Mouse (Mus musculus) heart, adult 2 months (tissue): ENCODE measurements around the gene Srgap2.

Source experiments
- CTCF ChIP-seq: fragments of 200-600 bp; IDR thresholded peaks from 2 replicates; pipeline ENCODE4 v1.8.1; 2022; ENCODE audit warnings: antibody characterized with exemption, mild to moderate bottlenecking, moderate library complexity
- EP300 ChIP-seq: fragments of 200-500 bp; IDR thresholded peaks from 2 replicates; pipeline ENCODE4 v1.6.1; 2011; ENCODE audit warnings: low read depth, low read length, control low read depth; ENCODE audit not compliant: insufficient read depth

- no peak for TF ChIP-seq EP300
- no peak for TF ChIP-seq CTCF
Observed at GRCm38 (mm10) chr1:131492360-131492759, 34.8 kb downstream of the Srgap2 start.
